Mouse (Mus musculus): ENCODE data around the gene Lpo.

Lpo gene

DNA sequence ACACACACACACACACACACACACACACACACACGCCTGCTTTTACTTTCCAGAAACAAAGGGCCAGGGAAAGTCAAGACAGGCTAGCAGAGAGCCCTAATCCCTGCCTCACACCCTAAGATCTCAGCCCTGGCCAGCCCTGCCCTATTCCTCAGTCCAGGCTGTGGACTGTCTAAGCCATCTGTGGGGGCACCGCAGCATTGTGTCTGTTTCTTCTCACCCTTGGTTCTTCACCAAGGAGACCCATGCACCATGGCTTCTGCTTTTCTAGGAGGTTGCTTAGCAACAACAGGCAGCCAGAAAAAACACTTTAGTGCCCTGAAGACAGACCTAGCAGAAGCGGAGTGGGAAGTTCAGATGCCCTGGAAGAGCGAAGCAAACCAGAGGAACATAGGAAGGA, 16.7 kb downstream of the Lpo start:
- in situ Hi-C loops (cut with MboI; ENCODE audit: low pct_unique_long_range_greater_than_20kb in 1 of 2, low sequenced_read_pairs in 2 of 2, unreplicated experiment in 1 of 2) = no loop called here

GRCm38 (mm10) chr11:87808236-87808635, 19.9 kb downstream of the Lpo start:
- in situ Hi-C loops (cut with MboI; ENCODE audit: low pct_unique_long_range_greater_than_20kb in 1 of 2, low sequenced_read_pairs in 2 of 2, unreplicated experiment in 1 of 2) = no loop called here

- in situ Hi-C loops (cut with MboI; ENCODE audit: low pct_unique_long_range_greater_than_20kb in 1 of 2, low sequenced_read_pairs in 2 of 2, unreplicated experiment in 1 of 2) = no loop called here
Observed at GRCm38 (mm10) chr11:87807433-87807832, 20.7 kb downstream of the Lpo start.

GRCm38 (mm10) chr11:87805448-87805847, 22.6 kb downstream of the Lpo start:
- in situ Hi-C loops (cut with MboI; ENCODE audit: low pct_unique_long_range_greater_than_20kb in 1 of 2, low sequenced_read_pairs in 2 of 2, unreplicated experiment in 1 of 2) = no loop called here

DNA sequence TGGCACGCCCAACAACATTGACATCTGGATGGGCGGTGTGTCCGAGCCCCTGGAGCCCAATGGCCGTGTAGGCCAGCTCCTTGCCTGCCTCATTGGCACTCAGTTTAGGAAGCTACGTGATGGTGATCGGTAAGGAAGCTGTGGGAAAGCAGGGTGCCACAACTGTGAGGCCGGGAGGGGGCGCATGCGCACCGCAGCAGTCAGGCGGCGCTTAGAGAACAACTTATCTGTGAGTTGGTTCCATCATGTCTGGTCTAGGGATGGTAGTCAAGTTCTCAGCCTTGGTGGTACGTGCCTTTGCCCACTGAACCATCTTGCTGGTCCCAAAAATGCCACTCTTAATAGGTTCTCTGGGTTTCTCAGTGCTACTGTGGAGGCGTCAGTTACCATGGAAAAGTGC, 25.5 kb downstream of the Lpo start:
- in situ Hi-C loops (cut with MboI; ENCODE audit: low pct_unique_long_range_greater_than_20kb in 1 of 2, low sequenced_read_pairs in 2 of 2, unreplicated experiment in 1 of 2) = no loop called here

GRCm38 (mm10) chr11:87801711-87802275, 26.3 kb downstream of the Lpo start:
- in situ Hi-C loops (cut with MboI; ENCODE audit: low pct_unique_long_range_greater_than_20kb in 1 of 2, low sequenced_read_pairs in 2 of 2, unreplicated experiment in 1 of 2) = no loop called here

- in situ Hi-C loops (cut with MboI; ENCODE audit: low pct_unique_long_range_greater_than_20kb in 1 of 2, low sequenced_read_pairs in 2 of 2, unreplicated experiment in 1 of 2) = no loop called here
Observed at GRCm38 (mm10) chr11:87793460-87793859, 34.6 kb downstream of the Lpo start, which contains the start of gene Mpo. Gene Mpo, plus strand, starts transcription at chr11:87793581.

- in situ Hi-C loops (cut with MboI; ENCODE audit: low pct_unique_long_range_greater_than_20kb in 1 of 2, low sequenced_read_pairs in 2 of 2, unreplicated experiment in 1 of 2) = no loop called here
Observed at GRCm38 (mm10) chr11:87790088-87790487, 38.0 kb downstream of the Lpo start.

- in situ Hi-C loops (cut with MboI; ENCODE audit: low pct_unique_long_range_greater_than_20kb in 1 of 2, low sequenced_read_pairs in 2 of 2, unreplicated experiment in 1 of 2) = no loop called here
Observed at GRCm38 (mm10) chr11:87780130-87780529, 48.0 kb downstream of the Lpo start.

DNA sequence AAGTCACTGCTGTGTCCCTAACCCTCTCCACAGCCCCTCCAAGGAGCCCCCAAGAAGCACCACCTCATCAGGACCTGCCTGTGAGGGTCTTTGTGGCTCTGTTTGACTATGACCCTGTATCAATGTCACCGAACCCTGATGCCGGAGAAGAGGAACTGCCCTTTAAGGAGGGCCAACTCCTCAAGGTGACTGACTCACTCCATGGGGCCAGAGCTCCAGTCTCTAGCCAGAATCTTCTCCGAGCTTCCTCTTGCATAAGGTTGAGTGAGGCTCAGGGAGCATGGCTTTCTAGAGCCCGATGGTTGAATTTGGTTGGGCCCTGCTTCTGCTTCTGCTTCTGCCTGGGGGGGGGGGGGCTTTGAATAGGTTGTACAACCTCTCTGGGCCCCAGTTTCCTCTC, 48.7 kb downstream of the Lpo start:
- in situ Hi-C loops (cut with MboI; ENCODE audit: low pct_unique_long_range_greater_than_20kb in 1 of 2, low sequenced_read_pairs in 2 of 2, unreplicated experiment in 1 of 2) = no loop called here

- in situ Hi-C loops (cut with MboI; ENCODE audit: low pct_unique_long_range_greater_than_20kb in 1 of 2, low sequenced_read_pairs in 2 of 2, unreplicated experiment in 1 of 2) = no loop called here
Observed at GRCm38 (mm10) chr11:87778915-87779314, 49.2 kb downstream of the Lpo start.

GRCm38 (mm10) chr11:87778100-87778765, 49.9 kb downstream of the Lpo start:
- in situ Hi-C loops (cut with MboI; ENCODE audit: low pct_unique_long_range_greater_than_20kb in 1 of 2, low sequenced_read_pairs in 2 of 2, unreplicated experiment in 1 of 2) = no loop called here

GRCm38 (mm10) chr11:87772354-87772753, 55.7 kb downstream of the Lpo start:
- in situ Hi-C loops (cut with MboI; ENCODE audit: low pct_unique_long_range_greater_than_20kb in 1 of 2, low sequenced_read_pairs in 2 of 2, unreplicated experiment in 1 of 2) = no loop called here

- in situ Hi-C loops (cut with MboI; ENCODE audit: low pct_unique_long_range_greater_than_20kb in 1 of 2, low sequenced_read_pairs in 2 of 2, unreplicated experiment in 1 of 2) = no loop called here
Observed at GRCm38 (mm10) chr11:87770989-87771388, 57.1 kb downstream of the Lpo start.

- in situ Hi-C loops (cut with MboI; ENCODE audit: low pct_unique_long_range_greater_than_20kb in 1 of 2, low sequenced_read_pairs in 2 of 2, unreplicated experiment in 1 of 2) = no loop called here
Observed at GRCm38 (mm10) chr11:87768745-87769144, 59.3 kb downstream of the Lpo start.

DNA sequence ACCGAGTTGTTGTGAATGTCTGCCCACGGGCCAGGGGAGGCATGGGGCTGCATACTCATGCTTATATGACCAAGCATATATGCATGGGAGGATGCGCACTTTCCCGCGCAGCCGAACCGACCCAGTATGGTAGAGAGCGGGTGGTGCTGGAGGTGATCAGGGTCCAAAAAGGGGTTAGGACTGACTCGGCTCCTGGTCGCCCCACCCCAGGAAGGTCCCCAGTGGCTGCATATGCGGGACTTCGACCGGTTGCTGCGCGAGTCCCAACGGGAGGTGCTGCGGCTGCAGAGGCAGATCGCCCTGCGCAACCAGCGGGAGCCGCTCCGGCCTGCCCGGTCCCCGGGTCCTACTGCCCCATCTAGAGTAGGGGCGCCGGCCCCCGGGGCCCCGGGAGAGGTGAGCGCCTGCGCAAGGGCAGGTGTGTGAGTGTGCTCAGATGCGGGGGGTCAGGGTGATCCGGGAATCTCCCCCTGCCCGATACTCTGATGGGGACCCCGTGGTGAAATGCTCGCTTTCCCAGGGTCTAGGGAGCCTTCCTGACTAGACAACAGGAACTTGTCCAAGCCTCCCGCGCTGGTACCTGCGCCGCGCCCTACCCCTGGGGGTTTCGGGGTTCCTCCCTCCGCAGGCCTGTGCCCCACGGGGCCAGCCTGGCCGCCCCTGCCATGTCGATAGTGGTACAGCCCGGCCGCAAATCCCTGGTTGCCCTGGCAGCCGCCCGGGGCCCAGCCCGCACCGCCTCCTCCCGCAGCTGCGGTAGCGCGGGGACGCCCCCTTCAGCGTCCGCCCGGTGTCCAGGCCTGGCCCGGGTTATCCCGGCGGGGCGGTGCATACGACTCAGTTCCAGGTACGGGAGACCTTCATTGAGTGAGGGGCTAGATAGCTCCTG, 63.9 kb downstream of the Lpo start:
- in situ Hi-C loops (cut with MboI; ENCODE audit: low pct_unique_long_range_greater_than_20kb in 1 of 2, low sequenced_read_pairs in 2 of 2, unreplicated experiment in 1 of 2) = no loop called here

DNA sequence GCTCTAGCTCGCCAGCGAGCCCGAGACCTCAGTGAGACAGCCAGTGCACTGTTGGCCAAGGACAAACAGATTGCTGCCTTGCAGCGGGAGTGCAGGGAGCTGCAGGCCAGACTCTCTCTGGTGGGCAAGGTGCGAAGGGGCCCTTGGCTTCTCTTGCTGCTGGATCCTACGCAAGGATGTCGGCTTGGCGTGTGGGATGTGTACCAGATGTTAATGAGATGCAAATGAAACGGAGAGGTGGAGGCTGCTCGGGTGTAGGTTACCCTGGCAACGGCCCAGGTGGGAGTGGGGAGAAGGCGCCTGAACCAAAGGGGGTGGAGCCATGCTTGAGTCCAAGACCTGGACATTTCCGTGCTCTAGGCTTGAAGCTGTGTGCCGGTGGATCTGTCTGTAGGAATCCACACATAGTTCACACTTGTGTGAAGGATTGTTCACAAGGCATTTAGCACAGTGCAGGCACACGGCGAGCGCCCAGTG, 64.5 kb downstream of the Lpo start:
- in situ Hi-C loops (cut with MboI; ENCODE audit: low pct_unique_long_range_greater_than_20kb in 1 of 2, low sequenced_read_pairs in 2 of 2, unreplicated experiment in 1 of 2) = no loop called here

GRCm38 (mm10) chr11:87762702-87763385, 65.2 kb downstream of the Lpo start:
- in situ Hi-C loops (cut with MboI; ENCODE audit: low pct_unique_long_range_greater_than_20kb in 1 of 2, low sequenced_read_pairs in 2 of 2, unreplicated experiment in 1 of 2) = no loop called here
